Mouse (Mus musculus): Measurements from ENCODE around the gene Cdc42se2.

DNA sequence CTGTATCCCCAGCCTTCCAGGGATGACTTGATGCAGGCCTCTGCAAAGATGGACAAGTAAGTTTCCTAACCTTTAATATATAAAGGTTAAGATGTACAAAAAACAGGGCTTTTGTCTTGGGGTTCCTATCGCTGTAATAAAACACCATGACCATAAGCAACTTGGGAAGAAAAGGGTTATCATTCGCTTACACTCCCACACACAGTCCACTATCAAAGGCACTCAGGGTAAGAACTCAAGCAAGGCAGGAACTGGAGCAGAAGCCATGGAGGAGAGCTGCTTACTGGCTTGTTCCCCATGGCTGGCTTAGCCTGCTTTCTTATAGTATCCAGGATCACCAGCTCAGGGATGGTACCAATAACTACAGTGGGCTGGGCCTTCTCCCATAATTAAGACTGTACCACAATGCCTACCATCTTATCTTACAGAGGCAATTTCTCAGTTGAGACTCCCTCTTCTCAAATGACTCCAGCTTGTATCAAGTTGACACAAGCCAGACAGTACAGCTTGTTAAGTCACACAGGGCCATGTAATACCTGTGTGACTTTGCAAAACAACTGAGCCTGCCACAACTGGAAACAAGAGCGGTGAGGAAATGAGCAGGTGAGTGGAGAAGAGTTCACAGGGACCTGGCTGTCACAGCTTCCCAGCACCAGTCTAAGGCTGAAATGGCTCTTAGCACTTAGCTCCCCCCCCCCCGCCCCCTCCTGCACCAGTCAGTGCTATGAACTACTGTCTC lies 48.3 kb downstream of the Cdc42se2 start:
- no peak for TF ChIP-seq MAFK (IDR thresholded peaks at IDR 0.05; ENCODE audit: insufficient read depth, low read depth, low read length)
- no peak for TF ChIP-seq ZNF384 (IDR thresholded peaks at IDR 0.05; ENCODE audit: low read depth, low read length)
- no peak for TF ChIP-seq HCFC1 (IDR thresholded peaks at IDR 0.05; ENCODE audit: borderline replicate concordance, insufficient read depth, low read length)
- TF ChIP-seq CHD2 (IDR thresholded peaks at IDR 0.05; ENCODE audit: low read depth, low read length) = no peak
- TF ChIP-seq ZC3H11A (IDR thresholded peaks at IDR 0.05; ENCODE audit: borderline replicate concordance, low read depth, low read length) = no peak

All from ES-E14 (cell line).